Mouse (Mus musculus) midbrain, embryonic 11.5 days (tissue): ENCODE data around the gene Gdf1. TPM values are rescaled to one million over a fixed set of nuclear protein-coding genes. Genes with fewer than 3 reads are reported as not detected.

ENCODE experiments used
- ATAC-seq: fragments of 200-750 bp; cut with Nextera tagmentation; 2 replicates; pipeline ENCODE4 v1.8.0; 2017; ENCODE audit warnings: moderate TSS enrichment, moderate library complexity; ENCODE audit not compliant: low FRiP score
- DNase-seq: peaks from one replicate; pipeline ENCODE4 v3.0.0; 2015; ENCODE audit warnings: low spot score; ENCODE audit errors: missing footprints
- H3K27ac ChIP-seq: fragments of 300-500 bp; sonication (generic); 2 replicates; pipeline ENCODE4 v1.5.1; 2014; ENCODE audit warnings: low read depth, low read length
- H3K27me3 ChIP-seq: fragments of 300-500 bp; sonication (generic); 2 replicates; pipeline ENCODE4 v1.6.1; 2014; ENCODE audit warnings: mild to moderate bottlenecking, low read length, moderate library complexity, mixed read lengths; ENCODE audit not compliant: control insufficient read depth, insufficient read depth
- H3K36me3 ChIP-seq: fragments of 300-500 bp; sonication (generic); 2 replicates; pipeline ENCODE4 v1.6.1; 2014; ENCODE audit warnings: mild to moderate bottlenecking, low read length, moderate library complexity, mixed read lengths; ENCODE audit not compliant: control insufficient read depth, insufficient read depth
- H3K4me1 ChIP-seq: fragments of 300-500 bp; sonication (generic); 2 replicates; pipeline ENCODE4 v1.6.1; 2014; ENCODE audit warnings: low read length; ENCODE audit not compliant: control insufficient read depth, insufficient read depth
- H3K4me2 ChIP-seq: fragments of 300-500 bp; sonication (generic); 2 replicates; pipeline ENCODE4 v1.6.1; 2014; ENCODE audit warnings: mild to moderate bottlenecking, moderate library complexity
- H3K4me3 ChIP-seq: fragments of 300-500 bp; sonication (generic); 2 replicates; pipeline ENCODE4 v1.5.1; 2014; ENCODE audit warnings: low read depth, low read length
- H3K9ac ChIP-seq: fragments of 300-500 bp; sonication (generic); 2 replicates; pipeline ENCODE4 v1.6.1; 2014; ENCODE audit warnings: low read length
- H3K9me3 ChIP-seq: fragments of 300-500 bp; sonication (generic); 2 replicates; pipeline ENCODE4 v1.6.1; 2016; ENCODE audit warnings: low read length; ENCODE audit not compliant: control insufficient read depth
- WGBS: fragments of 180-500 bp; shearing (Covaris S2); extraction: QIAGEN DNeasy Blood & Tissue Kit; methylation state at CpG from one replicate; pipeline ENCODE4 v1.1.7; 2014; 5-methylcytosine and 5-hydroxymethylcytosine counted together
- polyA plus RNA-seq: library from polyadenylated mRNA; unstranded; fragments of >200 nt; fragmentation: Nextera tagmentation; extraction: Ambion mirVana; gene quantifications from 2 replicates; pipeline ENCODE4 v1.2.1, GENCODE M21; 2014

Gdf1 gene
- polyA plus RNA-seq, 1 experiment from 2014 or later, result 1.3 TPM

DNA sequence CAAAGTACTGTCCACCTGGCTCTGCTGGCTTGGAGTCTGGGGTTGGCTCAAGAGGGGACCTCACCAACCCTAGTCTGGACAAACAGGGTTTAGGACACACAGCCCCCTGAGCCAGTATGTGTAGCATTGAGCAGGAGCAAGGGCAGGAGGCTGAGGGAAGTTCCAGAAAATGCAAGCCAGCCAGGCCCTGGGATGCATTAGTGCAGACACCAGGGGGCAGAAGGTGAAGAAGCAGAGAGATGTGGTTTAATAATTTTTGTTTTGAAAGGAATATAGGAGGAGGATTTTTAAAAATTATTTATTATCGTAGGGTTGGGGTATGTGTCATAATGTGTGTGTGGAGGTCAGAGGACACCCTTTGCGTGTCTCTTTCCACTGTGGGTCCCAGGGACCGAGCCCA lies 5.9 kb upstream of the Gdf1 start:
- ATAC-seq, result no peak
- Histone ChIP-seq H3K27ac (no peak overlapping the region), H3K36me3 (peaks cover 2% of the 10 kb centered on the region; the same call in 1 of the 2 replicates), H3K9ac (no peak overlapping the region), H3K27me3 (no peaks in the 10 kb centered on the region), H3K4me2 (no peak overlapping the region), H3K4me3 (no peak overlapping the region), H3K4me1 (no peaks in the 10 kb centered on the region), H3K9me3 (no peaks in the 10 kb centered on the region)
- no peak for DNase-seq
- WGBS, result 90% methylated on average over 3 of the region's 3 CpGs

DNA sequence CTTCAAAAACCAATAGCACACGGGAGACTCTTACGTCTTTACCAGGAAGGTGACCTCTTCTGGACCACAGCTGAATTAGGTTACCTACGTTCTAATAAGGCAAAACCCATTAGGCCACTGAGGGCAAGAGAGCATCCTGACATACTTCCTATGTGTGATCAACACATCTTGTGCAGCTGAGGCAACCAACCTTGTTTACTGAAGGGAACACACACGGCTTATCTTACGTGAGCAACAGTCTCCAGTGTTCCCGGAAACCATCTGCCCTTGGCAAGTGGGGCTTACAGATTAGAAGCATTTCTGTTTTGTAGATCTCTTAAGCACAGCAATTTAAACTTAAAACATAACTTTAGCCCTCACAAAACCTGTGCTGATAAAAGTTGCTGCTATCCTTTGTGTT lies 2.1 kb upstream of the Gdf1 start:
- Histone ChIP-seq H3K9me3 (no peaks in the 10 kb centered on the region), H3K27me3 (peaks cover 8% of the 10 kb centered on the region), H3K36me3 (peaks cover 9% of the 10 kb centered on the region), H3K27ac (peak overlapping the region; percentile 59), H3K4me2 (no peak overlapping the region), H3K4me1 (peaks cover 27% of the 10 kb centered on the region), H3K4me3 (no peak overlapping the region), H3K9ac (no peak overlapping the region)
- no peak for DNase-seq
- 94% methylated on average over 6 of the region's 6 CpGs for WGBS
- no peak for ATAC-seq

DNA sequence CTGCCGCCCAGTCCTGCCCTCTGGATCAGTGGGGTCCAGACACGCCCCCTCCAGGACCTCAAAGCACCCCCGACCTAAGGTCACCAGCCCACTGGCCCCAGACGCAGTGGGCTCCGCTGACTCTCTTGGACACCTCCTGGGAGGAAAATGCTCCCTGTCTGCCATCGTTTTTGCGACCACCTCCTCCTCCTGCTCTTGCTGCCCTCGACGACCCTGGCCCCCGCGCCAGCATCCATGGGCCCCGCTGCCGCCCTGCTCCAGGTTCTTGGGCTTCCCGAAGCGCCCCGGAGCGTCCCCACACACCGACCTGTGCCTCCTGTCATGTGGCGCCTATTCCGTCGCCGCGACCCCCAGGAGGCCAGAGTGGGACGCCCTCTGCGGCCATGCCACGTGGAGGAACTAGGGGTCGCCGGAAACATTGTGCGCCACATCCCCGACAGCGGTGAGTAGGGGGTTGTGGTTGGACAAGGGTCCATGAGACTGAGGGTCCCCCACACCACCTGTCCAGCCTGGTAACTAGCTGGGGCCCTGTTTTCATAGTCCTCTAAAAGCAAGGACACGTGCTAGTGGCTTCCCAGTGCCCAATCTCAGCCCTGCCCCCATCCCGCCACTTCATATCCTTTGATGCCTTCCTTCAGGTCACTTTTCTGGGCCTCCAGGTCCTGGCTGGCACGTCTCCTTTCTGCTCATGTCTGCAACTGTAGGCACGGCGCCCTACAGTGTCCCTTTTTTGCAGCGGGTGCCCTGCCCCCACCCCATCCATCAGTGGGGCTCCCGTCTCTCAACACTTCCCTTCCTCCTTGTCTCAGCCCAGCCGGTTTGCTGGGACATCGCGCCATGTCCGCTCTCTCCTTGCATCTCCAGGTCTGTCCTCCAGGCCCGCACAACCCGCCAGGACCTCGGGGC lies 471 bp downstream of the Gdf1 start:
- no peak overlapping the region for H3K27ac ChIP-seq
- H3K9me3 ChIP-seq, result no peaks in the 10 kb centered on the region
- peak overlapping the region; percentile 32 for H3K4me2 ChIP-seq
- H3K4me3 ChIP-seq, result no peak overlapping the region
- peaks cover 34% of the 10 kb centered on the region for H3K36me3 ChIP-seq
- DNase-seq (peak; percentile 90), ATAC-seq (peak; percentile 17)
- H3K27me3 ChIP-seq, result peaks cover 8% of the 10 kb centered on the region
- H3K9ac ChIP-seq, result peak overlapping the region; percentile 44
- peaks cover 27% of the 10 kb centered on the region for H3K4me1 ChIP-seq
- WGBS, result 2% methylated on average over 45 of the region's 45 CpGs

DNA sequence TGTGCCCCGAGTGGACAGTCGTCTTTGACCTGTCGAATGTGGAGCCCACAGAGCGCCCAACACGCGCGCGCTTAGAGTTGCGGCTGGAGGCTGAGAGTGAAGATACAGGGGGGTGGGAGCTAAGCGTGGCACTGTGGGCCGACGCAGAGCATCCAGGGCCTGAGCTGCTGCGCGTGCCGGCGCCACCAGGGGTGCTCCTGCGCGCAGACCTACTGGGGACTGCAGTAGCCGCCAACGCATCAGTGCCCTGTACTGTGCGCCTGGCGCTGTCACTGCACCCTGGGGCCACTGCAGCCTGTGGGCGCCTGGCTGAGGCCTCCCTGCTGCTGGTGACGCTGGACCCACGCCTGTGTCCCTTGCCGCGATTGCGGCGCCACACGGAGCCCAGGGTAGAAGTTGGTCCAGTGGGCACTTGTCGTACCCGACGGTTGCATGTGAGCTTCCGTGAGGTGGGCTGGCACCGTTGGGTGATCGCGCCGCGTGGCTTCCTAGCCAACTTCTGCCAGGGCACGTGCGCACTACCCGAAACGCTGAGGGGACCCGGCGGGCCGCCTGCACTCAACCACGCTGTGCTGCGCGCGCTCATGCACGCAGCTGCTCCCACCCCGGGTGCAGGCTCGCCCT lies 1.2 kb downstream of the Gdf1 start:
- WGBS, result 23% methylated on average over 53 of the region's 53 CpGs
- no peak overlapping the region for H3K4me3 ChIP-seq
- peak; percentile 98 for DNase-seq
- H3K27ac ChIP-seq, result no peak overlapping the region
- peak; percentile 84 for ATAC-seq
- peak overlapping the region; percentile 32 for H3K4me2 ChIP-seq
- no peaks in the 10 kb centered on the region for H3K9me3 ChIP-seq
- H3K9ac ChIP-seq, result no peak overlapping the region
- peaks cover 8% of the 10 kb centered on the region for H3K27me3 ChIP-seq
- H3K4me1 ChIP-seq, result peaks cover 27% of the 10 kb centered on the region
- H3K36me3 ChIP-seq, result peaks cover 42% of the 10 kb centered on the region

DNA sequence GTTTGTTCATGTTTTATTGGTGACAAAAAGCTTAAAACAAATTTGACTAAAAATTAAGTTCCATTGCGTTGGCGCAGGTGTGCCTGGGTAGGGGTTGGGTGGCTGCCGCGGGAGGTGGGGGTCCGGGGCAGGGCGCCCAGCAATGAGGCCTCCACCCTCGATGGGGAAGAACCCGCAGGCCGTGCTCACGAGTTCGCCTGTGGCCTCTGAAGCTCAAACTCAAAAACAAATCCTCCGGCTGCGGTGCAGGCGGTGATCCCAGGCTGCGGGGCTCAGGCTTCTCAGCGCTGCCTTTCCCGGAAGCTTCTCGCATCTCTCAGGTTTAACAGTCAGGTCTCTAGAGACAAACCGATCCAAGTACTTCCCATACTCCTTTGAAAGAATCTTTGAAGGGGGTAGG lies 1.9 kb downstream of the Gdf1 start:
- Histone ChIP-seq H3K27me3 (peaks cover 8% of the 10 kb centered on the region), H3K4me1 (peaks cover 27% of the 10 kb centered on the region), H3K4me3 (no peak overlapping the region), H3K9ac (0 out of 2 replicates have a peak overlapping the region, but pooled peaks have one; percentile 27), H3K36me3 (peaks cover 45% of the 10 kb centered on the region), H3K9me3 (no peaks in the 10 kb centered on the region), H3K27ac (no peak overlapping the region), H3K4me2 (no peak overlapping the region)
- ATAC-seq (no peak), DNase-seq (no peak)
- WGBS, result 65% methylated on average over 19 of the region's 19 CpGs

DNA sequence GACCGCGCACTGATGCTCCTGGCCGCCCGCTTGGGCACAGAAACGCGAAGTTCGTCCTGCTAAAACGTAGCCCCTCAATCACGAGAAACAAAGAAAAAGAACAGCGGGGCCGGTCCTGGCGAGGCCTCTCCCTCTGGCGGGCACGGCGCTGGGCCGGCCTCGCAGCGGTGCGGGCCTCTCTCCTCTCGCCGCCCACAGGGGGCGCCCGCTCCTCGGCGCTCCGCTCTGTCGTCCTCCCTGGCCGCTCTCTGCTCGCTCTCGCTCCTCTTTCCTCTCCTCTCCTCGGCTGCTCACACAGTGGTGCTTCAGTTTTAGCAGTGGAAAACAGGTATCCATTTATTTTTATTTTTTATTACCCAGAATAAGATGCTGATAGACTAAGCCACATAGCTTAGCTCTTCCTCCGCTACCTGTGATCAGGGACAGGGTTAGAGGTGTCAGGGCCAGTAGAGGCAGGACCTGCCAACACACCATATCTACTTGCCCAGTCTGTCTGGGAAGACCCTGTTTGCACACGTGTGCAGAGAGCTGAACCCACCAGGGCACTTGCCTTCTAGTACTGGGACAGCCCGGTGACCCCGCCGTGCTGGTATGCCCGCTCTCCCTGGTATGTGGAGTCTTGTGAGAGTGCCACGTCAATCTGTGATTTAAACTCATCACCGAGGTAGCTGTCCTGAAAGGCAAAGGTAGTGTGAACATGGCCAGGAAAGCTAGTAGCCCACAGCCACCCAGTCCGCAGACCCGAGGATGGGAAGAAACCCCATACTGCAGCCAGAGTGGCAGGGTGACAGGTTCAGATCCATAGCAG lies 2.7 kb downstream of the Gdf1 start:
- Histone ChIP-seq H3K9ac (peak overlapping the region; percentile 42; the same call in 1 of the 2 replicates), H3K4me1 (peaks cover 27% of the 10 kb centered on the region), H3K9me3 (no peaks in the 10 kb centered on the region), H3K36me3 (peaks cover 51% of the 10 kb centered on the region), H3K4me2 (no peak overlapping the region), H3K4me3 (no peak overlapping the region), H3K27me3 (peaks cover 8% of the 10 kb centered on the region), H3K27ac (no peak overlapping the region)
- peak; percentile 98 for DNase-seq
- 27% methylated on average over 38 of the region's 41 CpGs for WGBS
- peak; percentile 76 for ATAC-seq

DNA sequence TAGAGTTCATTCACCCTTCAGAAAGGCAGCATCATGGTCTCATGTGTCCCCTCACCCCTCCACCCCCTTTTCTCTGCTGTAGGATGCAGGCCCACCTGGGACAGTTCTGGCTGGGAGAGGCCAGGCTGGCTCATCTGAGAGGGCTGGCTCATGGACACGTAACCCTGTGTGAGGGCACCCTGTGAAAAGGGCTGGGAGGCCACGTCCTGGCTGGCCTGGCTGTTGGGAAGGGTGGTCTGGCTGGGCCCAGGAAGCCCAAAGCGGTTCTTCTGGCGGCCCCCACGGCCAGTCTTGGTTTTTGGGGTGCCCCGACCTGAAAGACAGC lies 3.2 kb downstream of the Gdf1 start:
- H3K4me1 ChIP-seq, result peaks cover 27% of the 10 kb centered on the region
- H3K4me2 ChIP-seq, result no peak overlapping the region
- peaks cover 53% of the 10 kb centered on the region for H3K36me3 ChIP-seq
- no peak overlapping the region for H3K27ac ChIP-seq
- no peak for ATAC-seq
- DNase-seq, result no peak
- no peak overlapping the region for H3K4me3 ChIP-seq
- no peaks in the 10 kb centered on the region for H3K9me3 ChIP-seq
- WGBS, result 94% methylated on average over 6 of the region's 6 CpGs
- H3K27me3 ChIP-seq, result peaks cover 8% of the 10 kb centered on the region
- H3K9ac ChIP-seq, result no peak overlapping the region

DNA sequence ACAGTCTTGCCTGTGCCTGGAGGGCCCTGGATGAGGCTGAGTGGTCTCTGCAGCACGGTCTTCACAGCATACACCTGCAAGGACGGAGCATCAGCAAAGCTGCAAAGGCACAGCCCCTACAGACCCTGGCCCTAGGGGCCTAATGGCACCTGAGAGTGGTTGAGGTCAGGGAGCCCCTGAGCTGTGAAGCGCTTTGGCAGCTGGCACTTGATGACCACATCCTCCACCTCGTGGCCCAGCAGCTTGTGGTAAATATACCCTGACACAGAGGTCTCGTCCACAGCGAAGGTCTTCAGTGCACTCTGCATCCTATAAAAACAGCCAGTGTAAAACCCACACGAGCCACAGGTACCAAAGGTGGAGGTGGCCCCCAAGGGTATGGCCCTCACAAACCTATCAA lies 9.3 kb downstream of the Gdf1 start:
- Histone ChIP-seq H3K4me2 (no peak overlapping the region), H3K4me3 (no peak overlapping the region), H3K9me3 (no peaks in the 10 kb centered on the region), H3K27me3 (no peaks in the 10 kb centered on the region), H3K27ac (no peak overlapping the region), H3K36me3 (peaks cover 68% of the 10 kb centered on the region), H3K4me1 (no peaks in the 10 kb centered on the region), H3K9ac (no peak overlapping the region)
- DNase-seq (no peak), ATAC-seq (no peak)
- WGBS, result 93% methylated on average over 7 of the region's 7 CpGs

DNA sequence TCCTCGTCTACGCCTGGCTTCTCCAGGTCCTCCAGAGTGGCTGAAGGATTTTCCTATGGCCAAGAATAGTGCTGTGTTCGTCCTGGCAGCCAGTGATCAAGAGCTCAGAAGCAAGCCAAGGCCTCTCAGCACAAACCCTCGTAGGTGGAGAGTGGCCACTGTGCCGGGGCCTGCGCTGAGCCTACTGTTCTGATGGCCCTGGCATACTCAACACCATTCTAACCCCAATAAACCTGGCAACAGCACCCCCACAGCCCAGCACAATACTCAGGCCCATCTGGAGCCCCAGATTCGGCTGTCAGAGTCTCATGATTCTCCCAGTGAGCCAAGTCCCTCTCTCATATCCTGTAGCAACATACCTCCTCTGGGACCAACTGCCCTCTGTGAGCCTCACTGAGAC lies 11.0 kb downstream of the Gdf1 start:
- WGBS, result 93% methylated on average over 7 of the region's 7 CpGs

More for the DNA sequence above, 11.0 kb downstream of the Gdf1 start:
- no peak overlapping the region for H3K4me2 ChIP-seq
- no peak overlapping the region for H3K27ac ChIP-seq
- no peak overlapping the region for H3K4me3 ChIP-seq
- no peaks in the 10 kb centered on the region for H3K27me3 ChIP-seq
- no peak for DNase-seq
- H3K9ac ChIP-seq, result no peak overlapping the region
- H3K36me3 ChIP-seq, result peaks cover 53% of the 10 kb centered on the region
- ATAC-seq, result no peak
- H3K4me1 ChIP-seq, result no peaks in the 10 kb centered on the region
- no peaks in the 10 kb centered on the region for H3K9me3 ChIP-seq
